Mouse (Mus musculus) WW6 (cell line): Measurements from ENCODE around the gene Cela1.

Source experiments
- DNase-seq: peaks from one replicate; pipeline ENCODE4 v3.0.0-alpha.2; 2013; ENCODE audit warnings: low read depth, low spot score

Gene Cela1

DNA sequence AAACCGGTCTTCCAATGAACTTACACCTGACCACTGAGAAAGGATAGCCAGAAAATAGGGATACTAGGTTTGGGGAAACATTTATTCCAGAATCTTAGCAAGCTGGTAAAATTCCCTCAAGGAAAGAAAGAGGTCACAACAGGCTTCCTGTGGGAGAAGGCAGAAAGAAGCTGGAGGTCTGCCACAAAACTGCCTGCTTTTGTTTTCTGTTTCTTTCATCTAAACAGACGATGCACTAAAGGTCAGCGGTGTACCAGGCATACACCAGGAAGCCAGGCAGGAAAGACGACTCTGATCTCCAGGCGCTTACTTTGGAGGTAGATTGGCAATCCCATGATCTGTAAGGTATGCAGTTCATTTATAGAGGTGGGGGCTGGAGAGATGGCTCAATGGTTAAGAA lies 16.9 kb downstream of the Cela1 start:
- no peak for DNase-seq

DNA sequence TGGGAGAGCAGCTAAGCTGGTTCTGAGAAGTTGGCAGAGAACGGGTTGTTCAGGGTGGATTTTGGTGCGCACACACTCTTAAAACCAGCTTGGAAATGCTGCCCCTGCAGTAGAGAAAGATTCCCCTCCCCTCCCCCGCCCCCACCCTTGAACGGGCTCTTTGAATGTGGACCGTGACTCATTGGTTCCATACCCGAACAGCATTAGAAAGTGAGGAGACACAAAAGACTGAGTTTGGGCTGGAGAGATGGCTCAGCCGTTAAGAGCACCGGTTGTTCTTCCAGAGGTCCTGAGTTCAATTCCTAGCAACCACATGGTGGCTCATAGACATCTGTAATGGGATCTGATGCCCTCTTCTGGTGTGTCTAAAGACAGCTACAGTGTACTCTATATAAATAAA lies 17.7 kb downstream of the Cela1 start:
- DNase-seq, result no peak

DNA sequence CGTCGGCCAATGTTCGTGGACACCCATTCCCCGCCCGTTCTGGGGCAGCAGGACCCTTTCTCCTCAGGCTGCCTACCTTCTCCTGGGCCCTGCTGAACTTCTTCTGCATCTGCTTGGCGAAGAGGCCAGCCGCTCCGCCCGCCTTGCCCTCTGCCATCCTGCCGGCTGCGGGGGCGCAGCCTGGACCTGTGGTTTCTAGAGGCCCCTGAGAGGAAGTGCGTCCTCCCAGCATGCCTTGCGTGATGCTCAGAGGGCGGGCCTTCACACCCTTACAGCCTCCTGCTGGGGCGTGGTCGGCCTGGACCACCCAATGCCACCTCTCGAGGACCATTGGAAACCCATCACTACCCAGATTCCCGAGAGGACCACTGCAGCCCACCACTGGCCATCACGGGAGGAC lies 18.4 kb downstream of the Cela1 start, which contains the start of gene Bin2:
Gene Bin2 (minus strand): TSS at position 217 of the 400 bp plus-strand sequence.
- no peak for DNase-seq

DNA sequence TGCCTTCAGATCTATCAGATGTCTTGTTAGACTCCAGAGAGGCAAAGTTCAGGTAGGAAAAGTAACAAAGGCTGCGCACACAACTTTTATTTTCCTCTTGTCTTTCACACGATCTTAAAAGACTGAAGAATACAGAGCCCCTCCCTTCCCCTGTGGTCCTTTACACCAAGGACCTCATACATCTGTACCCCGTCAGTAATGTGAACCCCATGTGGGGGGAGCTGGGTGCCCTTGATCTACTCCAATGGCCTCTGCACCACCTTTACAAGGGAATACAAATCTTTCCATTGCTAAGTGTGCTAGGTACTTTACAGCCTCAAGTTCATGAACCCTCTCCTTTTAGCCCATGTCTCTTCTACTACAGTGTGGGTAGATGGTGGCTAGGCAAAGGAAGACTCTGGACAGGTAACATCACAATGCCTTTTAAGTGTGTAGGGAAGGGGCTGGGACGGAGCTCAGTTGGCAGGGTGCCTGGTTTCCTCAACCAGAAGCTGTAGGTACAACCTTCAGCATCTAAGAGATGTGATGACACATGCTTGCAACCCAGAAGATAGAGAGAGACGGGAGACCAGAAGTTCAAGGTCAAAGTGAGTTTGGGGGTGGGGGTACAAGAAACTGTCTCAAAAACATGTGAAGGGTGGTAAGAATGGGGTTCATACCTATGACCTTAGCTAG lies 19.7 kb downstream of the Cela1 start:
- DNase-seq, result no peak

DNA sequence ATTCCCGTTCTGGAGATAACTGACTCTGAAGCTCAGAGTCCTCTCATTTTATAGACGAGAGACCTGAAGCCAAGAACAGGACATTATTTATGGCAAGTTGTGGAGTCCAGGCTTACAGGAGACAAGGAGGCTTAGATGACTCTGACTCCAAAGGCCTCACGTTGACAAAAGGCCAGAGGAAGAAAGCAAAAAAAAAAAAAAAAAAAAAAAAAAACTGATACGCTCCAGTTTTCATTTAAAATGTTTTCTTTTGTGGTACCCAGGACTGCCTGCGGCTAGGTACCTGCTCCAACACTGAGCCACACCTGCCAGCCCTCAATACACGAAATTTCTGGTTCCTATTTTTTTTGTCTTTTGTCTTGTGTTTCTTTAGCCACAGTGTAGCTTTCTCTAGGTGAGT lies 20.3 kb downstream of the Cela1 start:
- DNase-seq, result no peak

DNA sequence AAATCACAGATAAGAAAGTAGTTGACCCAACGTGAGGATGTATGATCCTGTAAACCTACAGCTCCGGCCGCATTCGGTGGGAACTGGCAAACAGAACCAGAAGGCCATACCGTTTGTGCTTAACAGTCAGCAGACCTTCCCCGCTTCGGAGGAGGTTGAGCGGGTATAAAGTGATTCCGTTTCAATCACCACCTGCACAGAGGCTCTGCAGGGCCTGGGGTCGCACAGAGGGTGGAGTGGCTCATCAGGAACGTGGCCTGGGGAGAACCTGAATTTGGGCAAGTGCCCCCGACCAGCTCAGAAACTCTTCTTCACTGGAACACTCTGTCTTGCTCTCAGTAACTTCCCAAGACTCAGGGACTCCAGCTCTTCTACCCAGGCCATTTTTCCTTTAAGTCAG lies 20.9 kb downstream of the Cela1 start:
- no peak for DNase-seq

DNA sequence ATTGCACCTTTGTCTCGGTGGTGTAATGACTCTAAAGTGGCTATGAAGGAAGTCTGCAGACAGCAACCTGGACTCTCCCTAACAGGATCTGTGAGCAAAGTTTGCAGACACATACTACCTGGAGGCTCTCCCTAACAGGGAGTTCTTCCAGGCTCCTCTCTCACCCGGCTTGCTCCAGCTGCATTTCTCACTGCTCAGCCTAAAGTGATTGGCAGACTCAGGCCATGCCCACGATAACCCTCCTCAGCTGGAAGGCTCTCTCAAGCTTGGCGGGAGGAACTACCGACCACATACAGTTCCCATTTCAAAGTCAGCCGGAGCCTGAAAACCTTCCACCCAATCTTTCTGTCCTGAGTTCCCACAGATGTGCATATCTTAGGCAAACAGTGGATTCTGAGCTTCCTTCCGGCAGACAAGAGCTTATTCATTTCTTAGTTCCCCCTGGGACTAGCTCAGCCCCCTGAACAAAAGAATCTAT lies 21.5 kb downstream of the Cela1 start:
- no peak for DNase-seq

DNA sequence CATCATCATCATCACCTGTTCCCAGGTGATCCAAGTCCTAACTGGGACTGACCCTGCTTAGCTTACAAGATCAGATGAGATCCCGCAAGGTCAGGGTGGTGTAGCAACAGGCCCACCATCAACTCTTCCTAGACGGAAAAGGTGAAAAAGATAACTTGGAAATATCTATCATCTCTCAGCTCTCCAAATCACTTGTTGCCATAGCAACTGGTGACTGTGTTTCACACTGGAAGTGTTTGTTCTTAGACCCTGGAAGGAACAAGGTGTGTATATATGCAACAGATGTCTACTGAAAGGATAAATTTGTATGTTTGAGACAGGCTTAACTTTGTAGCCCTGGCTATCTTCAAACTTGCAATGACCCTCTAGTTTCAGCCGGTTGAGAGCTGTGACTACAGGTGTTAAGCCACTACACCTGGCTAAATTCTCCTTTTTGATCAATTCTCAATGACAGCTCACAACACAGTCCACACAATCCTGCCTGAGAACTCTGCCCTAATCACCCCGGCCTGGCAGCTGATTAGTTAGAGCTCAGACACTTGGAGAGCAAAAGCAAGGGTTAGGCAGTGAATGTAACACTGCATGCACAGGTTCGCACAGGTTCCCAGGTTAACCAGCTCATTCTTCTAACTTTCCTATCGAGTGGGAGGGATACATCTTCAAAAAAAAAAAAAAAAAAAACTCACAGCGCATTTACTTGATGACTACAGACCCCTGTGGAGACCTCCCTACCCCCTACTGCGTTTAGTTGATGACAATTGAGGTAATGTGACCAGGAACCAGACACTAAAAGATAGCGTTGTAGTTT lies 22.1 kb downstream of the Cela1 start:
- DNase-seq, result no peak

DNA sequence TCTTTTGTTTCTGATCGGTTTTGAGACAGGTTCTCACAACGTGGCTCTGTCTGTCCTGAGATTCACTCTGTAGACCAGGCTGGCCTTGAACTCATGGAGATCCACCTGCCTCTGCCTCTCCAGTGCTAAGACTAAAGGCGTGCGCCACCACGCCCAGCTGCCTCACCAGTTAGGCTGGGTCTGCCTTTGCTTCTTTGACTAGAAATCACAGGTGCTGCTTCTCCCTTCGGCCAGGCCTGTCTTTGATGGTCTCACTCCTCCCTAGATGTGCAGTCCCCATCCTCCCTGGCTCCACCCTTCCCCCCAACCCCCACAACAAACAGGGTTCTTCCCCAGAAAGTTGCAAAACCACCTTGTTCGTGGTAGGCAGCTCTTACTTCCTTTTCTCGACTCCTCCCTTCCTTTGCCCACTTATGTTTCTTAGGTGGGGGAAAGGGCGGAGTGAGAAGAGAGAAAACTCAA lies 22.9 kb downstream of the Cela1 start:
- DNase-seq, result no peak

DNA sequence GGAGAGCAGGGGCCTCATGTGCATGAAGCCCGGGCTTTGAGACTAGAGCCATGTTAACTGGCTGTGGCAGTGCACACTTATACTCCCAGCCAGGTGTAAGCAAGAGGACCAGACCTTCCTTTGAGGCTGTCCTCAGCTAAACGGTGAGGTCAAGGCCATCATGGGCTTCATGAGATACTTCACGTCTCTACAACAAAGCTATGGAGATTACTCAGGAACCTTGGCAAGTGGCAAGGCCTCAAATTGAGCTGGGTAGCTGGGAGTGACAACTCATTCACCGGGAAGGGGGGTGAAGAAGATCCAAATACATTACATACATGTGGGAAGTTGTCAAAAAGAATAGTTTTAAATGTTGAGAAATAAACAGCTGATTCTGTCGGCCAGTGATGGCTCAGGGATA lies 26.9 kb downstream of the Cela1 start:
- DNase-seq, result no peak

DNA sequence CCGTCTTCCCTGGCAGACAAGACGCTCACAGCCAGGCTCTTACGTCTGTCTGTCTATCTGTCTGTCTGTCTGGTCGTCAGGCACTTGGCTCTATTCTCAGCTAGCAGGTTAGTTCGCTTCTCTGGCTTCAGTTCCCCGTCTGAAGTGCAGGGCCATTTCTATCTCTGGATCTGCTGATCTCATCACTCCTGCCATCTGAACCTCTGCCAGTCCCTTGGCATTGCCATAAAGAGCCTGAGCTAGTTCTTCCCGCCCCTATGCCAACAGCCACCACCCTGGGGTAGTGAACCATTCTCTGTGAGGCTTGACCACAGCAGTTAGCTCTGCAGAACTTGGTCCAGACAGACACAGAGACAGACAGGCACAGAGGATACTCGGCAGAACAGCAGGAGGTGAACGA lies 27.4 kb downstream of the Cela1 start:
- no peak for DNase-seq

DNA sequence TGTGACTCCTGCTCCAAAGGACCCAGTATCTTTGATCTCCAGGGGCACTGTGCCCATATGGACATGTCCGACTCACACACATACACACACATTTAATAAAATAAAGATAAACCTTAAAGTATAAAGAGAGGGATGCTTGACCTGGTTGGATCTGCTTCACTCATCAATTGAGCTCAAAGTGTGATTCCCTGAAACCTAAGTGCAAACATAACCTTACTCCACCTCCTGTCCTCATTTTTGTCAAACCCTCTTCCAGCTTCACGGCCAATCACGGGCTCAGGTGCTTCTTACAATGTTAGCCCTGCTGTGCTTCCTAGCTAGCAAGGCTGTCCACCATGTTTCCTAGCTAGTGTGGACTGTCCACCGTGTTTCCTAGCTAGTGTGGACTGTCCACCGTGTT lies 32.5 kb downstream of the Cela1 start:
- DNase-seq, result no peak

DNA sequence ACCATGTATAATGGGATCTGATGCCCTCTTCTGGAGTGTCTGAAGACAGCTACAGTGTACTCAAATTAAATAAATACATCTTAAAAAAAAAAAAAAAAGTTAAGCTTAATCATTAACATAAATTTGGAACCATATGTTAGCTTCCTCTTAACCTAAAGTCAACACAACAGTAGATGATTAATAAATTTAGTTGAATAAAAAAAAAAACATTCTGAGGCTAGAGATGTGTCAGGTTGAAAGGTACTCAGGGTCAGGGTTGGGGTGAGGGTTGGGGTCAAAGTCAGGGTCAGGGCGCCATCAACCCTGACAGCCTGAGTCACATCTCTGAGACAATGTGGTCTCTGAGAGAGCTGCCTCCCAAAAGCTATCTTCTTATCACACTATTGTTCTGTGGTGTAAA lies 33.5 kb downstream of the Cela1 start:
- no peak for DNase-seq

DNA sequence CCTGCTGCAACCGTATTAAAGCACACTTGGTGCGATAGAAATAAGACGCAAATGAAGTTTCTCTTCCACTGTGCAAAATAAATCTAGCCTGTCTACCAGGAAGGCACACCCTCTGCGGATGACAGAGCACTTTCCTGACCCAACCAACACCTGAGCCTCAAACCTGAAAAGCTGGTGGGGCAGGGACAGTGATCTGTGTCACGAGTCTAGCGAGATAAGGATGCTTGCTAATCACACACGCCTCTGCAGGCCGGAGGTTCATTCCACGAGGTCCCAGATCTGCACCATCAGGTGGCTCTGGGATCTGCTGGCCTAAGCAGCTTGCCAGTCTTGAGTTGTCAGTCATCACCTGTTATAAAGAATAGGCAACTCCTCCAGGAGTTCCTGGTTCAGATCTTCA lies 36.1 kb downstream of the Cela1 start:
- no peak for DNase-seq

DNA sequence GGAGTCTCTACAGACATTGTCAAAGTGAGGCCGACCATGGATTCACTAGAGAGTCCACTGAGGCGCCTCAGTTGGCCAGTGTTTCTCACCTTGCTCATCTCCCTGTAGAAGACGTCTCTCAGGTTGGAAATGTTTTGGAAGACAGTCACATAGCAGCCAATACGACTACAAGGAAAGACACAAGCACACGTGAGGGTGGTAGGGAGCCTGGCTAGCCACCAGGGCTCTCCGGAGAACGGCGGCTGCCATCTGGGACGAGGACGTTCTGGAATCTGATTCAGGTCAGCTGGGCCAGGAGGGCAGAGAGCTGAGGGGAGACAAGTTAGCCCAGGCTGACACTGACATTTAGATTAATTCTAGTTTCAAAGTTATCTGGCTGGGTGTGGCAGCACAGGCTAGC lies 37.6 kb downstream of the Cela1 start:
- DNase-seq, result no peak

DNA sequence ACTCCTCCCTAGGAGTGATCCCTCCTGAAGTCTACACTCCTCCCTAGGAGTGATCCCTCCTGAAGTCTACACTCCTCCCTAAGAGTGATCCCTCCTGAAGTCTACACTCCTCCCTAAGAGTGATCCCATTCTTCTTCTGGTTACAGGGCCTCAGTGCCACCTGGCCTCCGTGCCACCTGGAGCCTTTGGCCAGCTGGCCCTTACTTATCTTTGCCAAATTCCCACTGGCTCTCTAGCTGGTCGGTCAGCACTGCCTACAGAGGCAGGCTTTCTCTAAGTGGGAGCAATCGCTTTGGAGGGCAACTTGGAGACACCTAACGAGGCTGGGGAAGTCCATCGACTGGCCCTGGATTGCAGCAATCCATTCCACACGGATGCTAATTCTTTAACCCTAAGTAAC lies 41.6 kb downstream of the Cela1 start:
- DNase-seq, result no peak

DNA sequence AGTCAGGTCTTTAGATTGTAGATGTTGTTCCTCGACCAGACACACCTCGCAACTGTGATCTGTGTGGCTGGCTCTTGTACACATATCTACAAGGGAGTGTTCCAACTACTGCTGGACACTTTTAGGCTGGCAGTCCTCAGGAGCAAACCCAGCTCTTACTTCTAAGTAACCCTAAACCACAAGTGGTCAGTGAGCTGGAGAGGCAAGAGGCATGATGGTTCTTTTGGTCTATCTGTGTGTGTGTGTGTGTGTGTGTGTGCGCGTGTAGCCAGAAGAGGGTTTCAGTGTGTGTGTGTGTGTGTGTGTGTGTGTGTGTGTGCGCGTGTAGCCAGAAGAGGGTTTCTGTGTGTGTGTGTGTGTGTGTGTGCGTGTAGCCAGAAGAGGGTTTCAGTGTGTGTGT lies 45.3 kb downstream of the Cela1 start:
- DNase-seq, result no peak

DNA sequence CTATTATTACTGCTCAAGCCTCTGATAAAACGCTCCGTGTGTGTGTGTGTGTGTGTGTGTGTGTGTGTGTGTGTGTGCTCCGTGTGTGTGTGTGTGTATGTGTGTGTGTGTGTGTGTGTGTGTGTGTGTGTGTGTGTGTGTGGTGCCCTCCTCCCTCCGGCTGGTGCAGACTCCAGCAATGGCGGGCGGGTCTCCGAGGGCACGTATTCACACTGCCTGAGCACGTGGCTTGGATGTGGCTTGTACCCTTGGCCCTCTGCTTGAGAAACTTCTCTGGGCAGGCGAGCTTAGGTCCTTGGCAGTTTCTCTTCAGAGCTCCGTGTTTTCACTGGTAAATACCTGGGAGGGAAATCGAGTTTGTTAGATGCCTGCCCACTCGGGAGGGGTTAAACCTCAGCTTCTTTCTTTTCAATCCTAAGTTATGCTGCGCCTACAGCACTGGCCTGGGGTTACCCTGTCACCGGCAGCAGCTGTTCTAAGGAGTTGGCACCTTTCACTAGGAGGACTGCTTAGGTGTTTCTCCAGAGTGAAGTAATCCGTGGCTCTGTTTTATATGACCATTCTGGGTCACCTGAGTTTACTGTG lies 46.4 kb downstream of the Cela1 start:
- no peak for DNase-seq

DNA sequence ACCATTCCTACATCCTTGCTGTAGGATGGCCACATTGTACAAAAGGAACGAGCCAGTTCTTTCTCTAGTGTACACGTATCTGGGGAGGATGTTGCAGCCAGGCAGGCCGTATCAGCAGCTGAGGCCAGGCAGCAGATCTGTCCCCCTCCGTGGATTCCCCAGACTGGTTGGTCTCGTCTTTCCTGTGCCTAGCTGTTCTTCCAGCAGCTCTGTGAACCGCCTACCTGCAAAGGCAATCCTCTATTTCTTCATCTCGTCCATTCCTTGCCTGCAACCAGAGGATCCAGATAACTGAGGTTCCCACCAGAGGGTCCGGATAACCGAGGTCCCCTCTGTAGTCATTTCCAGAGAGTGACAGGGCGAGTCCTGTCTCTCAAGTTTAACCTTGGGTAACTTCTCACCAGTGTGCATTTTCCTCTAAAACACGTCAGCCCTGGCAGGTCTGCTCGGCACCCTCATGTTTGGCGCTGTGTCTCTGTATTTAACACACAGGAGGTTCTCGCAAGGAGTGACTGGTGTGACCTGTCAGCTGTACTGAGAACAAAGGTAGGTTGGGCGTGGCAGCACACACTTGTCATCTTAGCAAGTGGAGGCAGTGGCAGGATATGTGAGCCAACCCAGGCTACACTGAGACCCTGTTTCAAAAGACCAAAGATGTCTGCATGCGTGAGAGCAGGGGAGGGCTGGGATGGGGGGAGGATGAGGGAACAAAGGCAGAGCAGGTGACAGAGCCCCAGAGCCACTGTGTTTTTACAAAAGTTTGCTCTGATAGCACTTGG lies 47.6 kb downstream of the Cela1 start:
- DNase-seq, result no peak

DNA sequence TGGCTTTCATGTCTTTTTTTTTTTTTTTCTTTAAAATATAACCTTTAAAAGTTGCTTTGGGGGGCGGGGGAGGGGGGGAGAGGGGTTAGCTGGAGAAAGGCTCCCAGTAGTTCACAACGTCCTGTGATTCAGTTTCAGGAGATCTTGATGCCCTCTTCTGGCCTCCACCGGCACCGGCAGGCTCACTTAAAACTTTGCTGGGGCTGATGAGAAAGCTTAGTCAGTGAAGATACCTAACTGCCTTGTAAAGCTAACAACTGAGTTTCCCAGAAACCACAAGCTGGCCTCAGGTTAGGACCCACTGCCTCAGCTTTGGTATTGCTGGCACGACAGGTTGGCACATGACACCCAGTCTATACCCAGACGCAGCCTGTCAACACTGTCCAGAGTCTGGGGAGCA lies 50.1 kb downstream of the Cela1 start:
- no peak for DNase-seq

DNA sequence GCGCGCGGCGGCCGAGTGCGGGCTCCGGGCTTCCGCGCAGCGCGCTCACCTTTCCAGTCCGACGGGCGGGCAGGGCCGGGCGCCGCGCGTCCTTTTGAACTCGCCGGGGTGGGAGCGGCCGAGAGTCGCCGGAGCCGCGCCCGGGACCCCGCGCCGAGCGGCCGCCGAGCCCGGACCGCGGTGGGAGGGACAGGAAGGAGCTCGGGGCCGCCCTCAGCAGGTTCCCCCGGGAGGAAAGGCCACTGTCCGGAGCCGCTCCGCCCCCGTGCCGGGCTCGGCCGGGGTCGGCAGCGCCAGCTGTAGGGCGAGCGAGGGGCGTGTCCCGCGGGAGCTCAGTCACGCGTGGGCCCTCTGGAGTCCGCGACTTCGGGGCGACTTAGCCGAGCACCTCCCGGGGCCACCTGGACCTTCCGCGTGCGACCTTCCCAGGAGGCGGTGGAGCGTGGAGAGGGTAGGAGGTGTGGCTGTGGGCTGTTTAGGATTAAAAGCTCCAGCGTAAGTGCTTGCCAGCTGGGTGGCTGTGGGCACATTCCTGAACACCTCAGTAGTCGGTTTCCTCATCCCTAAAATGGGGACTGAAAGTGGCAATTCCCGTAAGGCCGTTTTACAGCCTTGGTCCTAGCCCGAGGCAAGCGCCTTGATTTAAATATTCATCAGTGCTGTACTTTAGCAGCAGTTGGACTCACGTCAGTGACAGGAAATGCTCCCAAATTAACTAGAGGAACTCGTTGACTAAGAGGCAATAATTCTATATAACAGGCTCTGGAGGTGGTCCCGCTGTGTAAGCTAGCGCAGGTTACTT lies 50.8 kb downstream of the Cela1 start, which contains the start of gene Smagp:
Gene Smagp (minus strand): TSS at position 241 of the 802 bp plus-strand sequence.
- DNase-seq, result no peak
